Mouse (Mus musculus): Measurements from ENCODE around the gene Unc5a. TPM values are rescaled to one million over a fixed set of nuclear protein-coding genes. Genes with fewer than 3 reads are reported as not detected.

Unc5a gene
- polyA plus RNA-seq, 1 experiment from 2014 or later = 2.4 TPM

GRCm38 (mm10) chr13:54959842-54960241 is 10.6 kb downstream of the Unc5a start:
- Histone ChIP-seq H3K36me3 (replicated peaks) (no peaks in the 10 kb centered on the region), H3K4me3 (no peak overlapping the region), H3K9me3 (no peaks in the 10 kb centered on the region), H3K27ac (0 out of 2 replicates have a peak overlapping the region, but pooled peaks have one; percentile 48), H3K4me1 (peaks cover 75% of the 10 kb centered on the region), H3K27me3 (ENCODE audit: poor library complexity, severe bottlenecking) (peaks cover 100% of the 10 kb centered on the region)
- DNase-seq (ENCODE audit: extremely low spot score, low spot score) = no peak
- 57% methylated on average over 6 of the region's 6 CpGs for WGBS

- H3K9me3 ChIP-seq = no peaks in the 10 kb centered on the region
- no peak overlapping the region for H3K4me3 ChIP-seq
- H3K4me1 ChIP-seq = peaks cover 69% of the 10 kb centered on the region
- H3K27ac ChIP-seq = peak overlapping the region; percentile 11; the same call in 1 of the 2 replicates
- H3K27me3 ChIP-seq (ENCODE audit: poor library complexity, severe bottlenecking) = peaks cover 97% of the 10 kb centered on the region
- DNase-seq (ENCODE audit: extremely low spot score, low spot score) = no peak
- no peaks in the 10 kb centered on the region for H3K36me3 ChIP-seq (replicated peaks)
- 84% methylated on average over 3 of the region's 3 CpGs for WGBS
These were observed 11.3 kb downstream of the Unc5a start for GRCm38 (mm10) chr13:54960491-54960890.

GRCm38 (mm10) chr13:54965256-54965655 is 16.0 kb downstream of the Unc5a start:
- Histone ChIP-seq H3K4me3 (no peak overlapping the region), H3K4me1 (peaks cover 64% of the 10 kb centered on the region), H3K27me3 (ENCODE audit: poor library complexity, severe bottlenecking) (peaks cover 90% of the 10 kb centered on the region), H3K36me3 (replicated peaks) (no peaks in the 10 kb centered on the region), H3K27ac (no peak overlapping the region), H3K9me3 (no peaks in the 10 kb centered on the region)
- WGBS = 75% methylated on average over 6 of the region's 6 CpGs
- no peak for DNase-seq (ENCODE audit: extremely low spot score, low spot score)

GRCm38 (mm10) chr13:54967501-54967900 is 18.3 kb downstream of the Unc5a start:
- H3K27me3 ChIP-seq (ENCODE audit: poor library complexity, severe bottlenecking) = peaks cover 88% of the 10 kb centered on the region
- no peaks in the 10 kb centered on the region for H3K36me3 ChIP-seq (replicated peaks)
- peak overlapping the region; percentile 51; the same call in 1 of the 2 replicates for H3K27ac ChIP-seq
- H3K4me1 ChIP-seq = peaks cover 55% of the 10 kb centered on the region
- H3K9me3 ChIP-seq = no peaks in the 10 kb centered on the region
- 74% methylated on average over 11 of the region's 11 CpGs for WGBS
- DNase-seq (ENCODE audit: extremely low spot score, low spot score) = no peak
- H3K4me3 ChIP-seq = no peak overlapping the region

GRCm38 (mm10) chr13:54968636-54969035 is 19.4 kb downstream of the Unc5a start:
- WGBS = 75% methylated on average over 5 of the region's 5 CpGs
- Histone ChIP-seq H3K27ac (no peak overlapping the region), H3K36me3 (replicated peaks) (no peaks in the 10 kb centered on the region), H3K9me3 (no peaks in the 10 kb centered on the region), H3K4me1 (peaks cover 51% of the 10 kb centered on the region), H3K27me3 (ENCODE audit: poor library complexity, severe bottlenecking) (peaks cover 88% of the 10 kb centered on the region), H3K4me3 (no peak overlapping the region)
- no peak for DNase-seq (ENCODE audit: extremely low spot score, low spot score)

GRCm38 (mm10) chr13:54969513-54969912 is 20.3 kb downstream of the Unc5a start:
- Histone ChIP-seq H3K4me1 (peaks cover 43% of the 10 kb centered on the region), H3K36me3 (replicated peaks) (no peaks in the 10 kb centered on the region), H3K27ac (no peak overlapping the region), H3K4me3 (no peak overlapping the region), H3K9me3 (no peaks in the 10 kb centered on the region), H3K27me3 (ENCODE audit: poor library complexity, severe bottlenecking) (peaks cover 85% of the 10 kb centered on the region)
- WGBS = 58% methylated on average over 9 of the region's 9 CpGs
- DNase-seq (ENCODE audit: extremely low spot score, low spot score) = no peak

- WGBS = 46% methylated on average over 14 of the region's 14 CpGs
- H3K4me1 ChIP-seq = peaks cover 53% of the 10 kb centered on the region
- H3K27me3 ChIP-seq (ENCODE audit: poor library complexity, severe bottlenecking) = peaks cover 89% of the 10 kb centered on the region
- no peaks in the 10 kb centered on the region for H3K9me3 ChIP-seq
- H3K27ac ChIP-seq = no peak overlapping the region
- no peak for DNase-seq (ENCODE audit: extremely low spot score, low spot score)
- no peak overlapping the region for H3K4me3 ChIP-seq
- no peaks in the 10 kb centered on the region for H3K36me3 ChIP-seq (replicated peaks)
These were observed 21.5 kb downstream of the Unc5a start for GRCm38 (mm10) chr13:54970521-54971247.

GRCm38 (mm10) chr13:54975546-54975945 is 26.3 kb downstream of the Unc5a start:
- 56% methylated on average over 3 of the region's 3 CpGs for WGBS

GRCm38 (mm10) chr13:54978804-54979203 is 29.6 kb downstream of the Unc5a start:
- Histone ChIP-seq H3K27me3 (ENCODE audit: poor library complexity, severe bottlenecking) (peaks cover 89% of the 10 kb centered on the region), H3K27ac (0 out of 2 replicates have a peak overlapping the region, but pooled peaks have one; percentile 32), H3K36me3 (replicated peaks) (no peaks in the 10 kb centered on the region), H3K4me1 (peaks cover 67% of the 10 kb centered on the region), H3K4me3 (no peak overlapping the region), H3K9me3 (no peaks in the 10 kb centered on the region)
- 24% methylated on average over 8 of the region's 8 CpGs for WGBS
- no peak for DNase-seq (ENCODE audit: extremely low spot score, low spot score)

More at GRCm38 (mm10) chr13:54975546-54975945, 26.3 kb downstream of the Unc5a start:
- Histone ChIP-seq H3K9me3 (no peaks in the 10 kb centered on the region), H3K27me3 (ENCODE audit: poor library complexity, severe bottlenecking) (peaks cover 87% of the 10 kb centered on the region), H3K4me3 (no peak overlapping the region), H3K4me1 (peaks cover 65% of the 10 kb centered on the region), H3K27ac (peak overlapping the region; percentile 36; the same call in 1 of the 2 replicates), H3K36me3 (replicated peaks) (no peaks in the 10 kb centered on the region)
- DNase-seq (ENCODE audit: extremely low spot score, low spot score) = no peak

GRCm38 (mm10) chr13:54980957-54981356 is 31.7 kb downstream of the Unc5a start:
- Histone ChIP-seq H3K27me3 (ENCODE audit: poor library complexity, severe bottlenecking) (peaks cover 96% of the 10 kb centered on the region), H3K4me1 (peaks cover 54% of the 10 kb centered on the region), H3K36me3 (replicated peaks) (no peaks in the 10 kb centered on the region), H3K9me3 (no peaks in the 10 kb centered on the region), H3K27ac (no peak overlapping the region), H3K4me3 (no peak overlapping the region)
- no peak for DNase-seq (ENCODE audit: extremely low spot score, low spot score)
- WGBS = 73% methylated on average over 12 of the region's 12 CpGs

- H3K27ac ChIP-seq = no peak overlapping the region
- no peak for DNase-seq (ENCODE audit: extremely low spot score, low spot score)
- no peaks in the 10 kb centered on the region for H3K9me3 ChIP-seq
- peaks cover 45% of the 10 kb centered on the region for H3K4me1 ChIP-seq
- no peaks in the 10 kb centered on the region for H3K36me3 ChIP-seq (replicated peaks)
- no peak overlapping the region for H3K4me3 ChIP-seq
- peaks cover 99% of the 10 kb centered on the region for H3K27me3 ChIP-seq (ENCODE audit: poor library complexity, severe bottlenecking)
- WGBS = 90% methylated on average over 8 of the region's 8 CpGs
These were observed 33.8 kb downstream of the Unc5a start for GRCm38 (mm10) chr13:54983001-54983400.

- WGBS = 64% methylated on average over 2 of the region's 2 CpGs
- H3K27ac ChIP-seq = no peak overlapping the region
- H3K36me3 ChIP-seq (replicated peaks) = no peaks in the 10 kb centered on the region
- no peaks in the 10 kb centered on the region for H3K9me3 ChIP-seq
- peaks cover 99% of the 10 kb centered on the region for H3K27me3 ChIP-seq (ENCODE audit: poor library complexity, severe bottlenecking)
- H3K4me1 ChIP-seq = peaks cover 45% of the 10 kb centered on the region
- DNase-seq (ENCODE audit: extremely low spot score, low spot score) = no peak
- H3K4me3 ChIP-seq = no peak overlapping the region
These were observed 34.4 kb downstream of the Unc5a start for GRCm38 (mm10) chr13:54983614-54984013.

GRCm38 (mm10) chr13:54987405-54987804 is 38.2 kb downstream of the Unc5a start:
- Histone ChIP-seq H3K9me3 (no peaks in the 10 kb centered on the region), H3K27me3 (ENCODE audit: poor library complexity, severe bottlenecking) (peaks cover 96% of the 10 kb centered on the region), H3K27ac (0 out of 2 replicates have a peak overlapping the region, but pooled peaks have one; percentile 44), H3K4me3 (no peak overlapping the region), H3K36me3 (replicated peaks) (no peaks in the 10 kb centered on the region), H3K4me1 (peaks cover 42% of the 10 kb centered on the region)
- WGBS = 86% methylated on average over 9 of the region's 9 CpGs
- no peak for DNase-seq (ENCODE audit: extremely low spot score, low spot score)

Measured in forebrain, embryonic 10.5 days (tissue).